Mouse (Mus musculus): ENCODE data around the gene Fam50b. TPM values are rescaled to one million over a fixed set of nuclear protein-coding genes. Genes with fewer than 3 reads are reported as not detected.
A peak's percentile ranks its signal among the peaks of the same experiment; 100 is the strongest.

The Fam50b gene
- total and polyA plus RNA-seq, 2 experiments from 2014 or later: not detected

DNA sequence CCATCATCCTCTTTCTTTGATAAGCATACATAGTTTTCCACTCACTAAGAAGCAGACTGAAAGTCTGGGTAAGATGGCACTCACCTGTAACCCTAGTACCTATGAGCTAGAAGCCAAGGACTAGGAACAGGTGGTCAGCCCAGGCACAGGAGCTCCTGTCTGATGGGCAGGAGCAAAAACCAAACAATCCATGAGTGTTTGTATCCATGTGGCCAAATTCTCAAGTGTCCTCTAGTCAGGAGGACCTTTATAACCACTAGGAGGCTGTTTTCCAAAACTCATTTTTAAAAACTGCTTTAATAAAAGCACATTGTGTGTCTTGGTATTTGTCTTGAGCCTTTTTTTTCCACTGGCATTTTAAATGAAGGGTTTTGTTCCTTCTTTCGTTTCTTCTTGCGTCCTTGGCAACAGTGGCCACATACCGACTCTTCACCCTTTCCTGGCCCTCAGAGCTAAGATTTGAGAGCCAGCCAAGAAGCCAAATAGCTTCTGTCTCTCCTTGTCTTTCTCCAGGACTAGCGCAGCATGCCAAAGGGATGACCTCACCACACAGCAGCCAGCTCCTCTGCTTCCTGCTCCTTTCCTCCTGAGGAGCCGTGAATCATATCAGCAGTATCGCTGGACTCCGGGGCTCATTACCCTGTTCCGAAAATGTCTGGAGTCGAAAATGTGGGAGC lies 8.7 kb upstream of the Fam50b start:
- no peaks in the 10 kb centered on the region for H3K9me3 ChIP-seq (replicated peaks; ENCODE audit: control insufficient read depth, low read length)
- no peak for TF ChIP-seq CTCF (IDR thresholded peaks at IDR 0.05; ENCODE audit: low read depth)
- no peak for TF ChIP-seq EP300 (IDR thresholded peaks at IDR 0.05; ENCODE audit: low read depth)
- peak overlapping the region; percentile 67 for H3K4me2 ChIP-seq (ENCODE audit: low read depth, low read length)
- peaks cover 18% of the 10 kb centered on the region for H3K4me1 ChIP-seq (ENCODE audit: control insufficient read depth, insufficient read depth)
- WGBS: 7% methylated on average over 9 of the region's 9 CpGs
- H3K27me3 ChIP-seq (ENCODE audit: control insufficient read depth, insufficient read depth, low read length): no peaks in the 10 kb centered on the region
- DNase-seq (ENCODE audit: low spot score) (peak; percentile 84), ATAC-seq (ENCODE audit: insufficient read depth, low read depth) (peak; percentile 84)
- H3K27ac ChIP-seq (ENCODE audit: low read depth): peak overlapping the region; percentile 75
- H3K36me3 ChIP-seq (replicated peaks; ENCODE audit: control insufficient read depth, insufficient read depth, low read length): no peaks in the 10 kb centered on the region
- H3K4me3 ChIP-seq (ENCODE audit: low read depth, low read length): peak overlapping the region; percentile 42
- peak overlapping the region; percentile 27 for H3K9ac ChIP-seq (replicated peaks; ENCODE audit: low read depth, low read length)

DNA sequence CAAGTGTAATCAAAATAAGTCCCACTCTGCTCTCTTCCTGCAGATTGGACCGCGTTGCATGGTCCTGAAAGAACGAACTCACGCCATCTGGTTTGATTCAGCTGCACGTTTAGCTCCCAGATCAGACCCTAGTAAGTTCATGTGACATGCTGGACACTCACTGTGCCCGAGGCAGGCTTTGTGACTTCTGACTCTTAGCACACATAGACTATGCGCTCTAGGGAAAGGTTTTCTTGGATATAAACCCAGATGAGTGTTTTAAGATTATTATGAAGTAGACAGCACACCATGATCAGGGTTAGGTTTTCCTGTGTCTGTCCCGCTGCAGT lies 8.2 kb upstream of the Fam50b start:
- ATAC-seq (ENCODE audit: insufficient read depth, low read depth): peak; percentile 69
- Histone ChIP-seq H3K9me3 (replicated peaks; ENCODE audit: control insufficient read depth, low read length) (no peaks in the 10 kb centered on the region), H3K27ac (ENCODE audit: low read depth) (peak overlapping the region; percentile 75), H3K4me2 (ENCODE audit: low read depth, low read length) (peak overlapping the region; percentile 67), H3K4me1 (ENCODE audit: control insufficient read depth, insufficient read depth) (peaks cover 18% of the 10 kb centered on the region), H3K36me3 (replicated peaks; ENCODE audit: control insufficient read depth, insufficient read depth, low read length) (no peaks in the 10 kb centered on the region), H3K4me3 (ENCODE audit: low read depth, low read length) (peak overlapping the region; percentile 42), H3K9ac (replicated peaks; ENCODE audit: low read depth, low read length) (peak overlapping the region; percentile 27), H3K27me3 (ENCODE audit: control insufficient read depth, insufficient read depth, low read length) (no peaks in the 10 kb centered on the region)
- WGBS: 14% methylated on average over 8 of the region's 8 CpGs
- TF ChIP-seq CTCF (IDR thresholded peaks at IDR 0.05; ENCODE audit: low read depth) (no peak), EP300 (IDR thresholded peaks at IDR 0.05; ENCODE audit: low read depth) (no peak)
- no peak for DNase-seq (ENCODE audit: low spot score)

DNA sequence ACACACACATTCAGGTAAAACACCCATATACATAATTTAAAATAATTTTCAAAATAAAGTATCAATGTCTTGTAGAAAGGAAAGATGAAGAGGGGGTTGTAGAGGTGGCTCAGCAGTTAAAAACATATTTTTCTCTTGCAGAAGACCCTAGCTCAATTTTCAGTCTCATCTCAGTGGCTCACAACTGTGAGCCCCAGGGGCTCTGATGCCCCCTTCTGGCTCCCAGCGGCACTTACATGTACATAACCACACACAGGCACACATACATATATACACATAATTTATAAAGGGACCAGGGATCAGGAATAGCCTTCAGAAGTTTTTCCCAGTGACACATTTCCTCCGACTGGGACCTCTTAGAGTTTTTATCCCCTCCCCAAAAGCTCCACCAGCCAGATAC lies 7.6 kb upstream of the Fam50b start:
- DNase-seq (ENCODE audit: low spot score): no peak
- Histone ChIP-seq H3K27ac (ENCODE audit: low read depth) (peak overlapping the region; percentile 75), H3K9me3 (replicated peaks; ENCODE audit: control insufficient read depth, low read length) (no peaks in the 10 kb centered on the region), H3K4me3 (ENCODE audit: low read depth, low read length) (no peak overlapping the region), H3K9ac (replicated peaks; ENCODE audit: low read depth, low read length) (no peak overlapping the region), H3K27me3 (ENCODE audit: control insufficient read depth, insufficient read depth, low read length) (no peaks in the 10 kb centered on the region), H3K4me2 (ENCODE audit: low read depth, low read length) (no peak overlapping the region), H3K4me1 (ENCODE audit: control insufficient read depth, insufficient read depth) (peaks cover 18% of the 10 kb centered on the region), H3K36me3 (replicated peaks; ENCODE audit: control insufficient read depth, insufficient read depth, low read length) (no peaks in the 10 kb centered on the region)
- TF ChIP-seq CTCF (IDR thresholded peaks at IDR 0.05; ENCODE audit: low read depth) (0 out of 2 replicates have a peak, but pooled peaks have one; percentile 6), EP300 (IDR thresholded peaks at IDR 0.05; ENCODE audit: low read depth) (no peak)
- WGBS: 92% methylated on average over 2 of the region's 2 CpGs
- ATAC-seq (ENCODE audit: insufficient read depth, low read depth): no peak

DNA sequence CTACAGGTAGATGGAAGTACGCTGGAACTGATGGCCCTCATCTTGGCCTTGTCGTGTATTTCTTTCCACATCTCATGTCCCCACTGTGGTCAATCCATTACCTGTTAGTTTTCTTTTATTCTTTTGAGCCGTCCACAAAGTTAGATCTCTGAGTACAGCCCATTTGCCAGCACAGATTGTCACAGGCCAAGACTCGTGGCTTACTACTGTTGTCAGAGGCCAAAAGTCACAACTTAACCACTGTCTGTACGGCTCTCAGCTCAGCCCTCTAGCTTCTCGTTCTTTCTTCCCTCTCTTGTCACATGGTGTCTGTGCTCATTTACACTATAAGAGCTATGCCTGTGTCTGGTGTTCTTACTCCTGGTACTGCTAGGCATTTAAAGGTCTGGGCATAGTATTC lies 3.1 kb upstream of the Fam50b start:
- WGBS: 89% methylated on average over 6 of the region's 6 CpGs
- TF ChIP-seq EP300 (IDR thresholded peaks at IDR 0.05; ENCODE audit: low read depth): no peak
- no peak for TF ChIP-seq CTCF (IDR thresholded peaks at IDR 0.05; ENCODE audit: low read depth)
- H3K27me3 ChIP-seq (ENCODE audit: control insufficient read depth, insufficient read depth, low read length): no peaks in the 10 kb centered on the region
- ATAC-seq (ENCODE audit: insufficient read depth, low read depth) (no peak), DNase-seq (ENCODE audit: low spot score) (no peak)
- H3K9me3 ChIP-seq (replicated peaks; ENCODE audit: control insufficient read depth, low read length): no peaks in the 10 kb centered on the region
- H3K36me3 ChIP-seq (replicated peaks; ENCODE audit: control insufficient read depth, insufficient read depth, low read length): no peaks in the 10 kb centered on the region
- no peak overlapping the region for H3K4me3 ChIP-seq (ENCODE audit: low read depth, low read length)
- 0 out of 2 replicates have a peak, but pooled peaks cover 6% of the 10 kb centered on the region for H3K4me1 ChIP-seq (ENCODE audit: control insufficient read depth, insufficient read depth)
- H3K9ac ChIP-seq (replicated peaks; ENCODE audit: low read depth, low read length): no peak overlapping the region
- no peak overlapping the region for H3K27ac ChIP-seq (ENCODE audit: low read depth)
- H3K4me2 ChIP-seq (ENCODE audit: low read depth, low read length): no peak overlapping the region

DNA sequence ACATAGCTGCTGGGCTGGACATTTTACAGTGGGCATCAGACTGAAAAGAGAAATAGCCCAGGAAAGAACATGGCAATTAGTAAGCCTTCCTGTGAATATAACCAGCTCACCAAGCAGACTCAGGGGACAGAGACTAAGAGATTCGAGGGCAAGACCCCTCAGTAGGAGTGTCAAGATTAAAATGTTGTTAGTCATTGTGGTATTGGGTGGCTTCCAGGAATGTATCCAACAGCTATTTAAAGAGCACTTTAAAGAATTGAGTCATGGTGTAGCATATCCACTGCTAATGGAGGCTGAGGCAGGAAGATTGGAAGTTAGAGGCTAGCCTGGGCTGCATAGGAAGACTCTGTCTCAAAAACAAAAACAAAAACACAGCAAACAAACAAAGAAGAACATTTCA lies 870 bp upstream of the Fam50b start:
- no peaks in the 10 kb centered on the region for H3K9me3 ChIP-seq (replicated peaks; ENCODE audit: control insufficient read depth, low read length)
- 0 out of 2 replicates have a peak, but pooled peaks cover 6% of the 10 kb centered on the region for H3K4me1 ChIP-seq (ENCODE audit: control insufficient read depth, insufficient read depth)
- no peak overlapping the region for H3K4me3 ChIP-seq (ENCODE audit: low read depth, low read length)
- ATAC-seq (ENCODE audit: insufficient read depth, low read depth): no peak
- WGBS: 7% methylated on average over 1 of the region's 1 CpGs
- DNase-seq (ENCODE audit: low spot score): no peak
- H3K4me2 ChIP-seq (ENCODE audit: low read depth, low read length): no peak overlapping the region
- H3K9ac ChIP-seq (replicated peaks; ENCODE audit: low read depth, low read length): no peak overlapping the region
- H3K27me3 ChIP-seq (ENCODE audit: control insufficient read depth, insufficient read depth, low read length): no peaks in the 10 kb centered on the region
- H3K27ac ChIP-seq (ENCODE audit: low read depth): no peak overlapping the region
- no peak for TF ChIP-seq EP300 (IDR thresholded peaks at IDR 0.05; ENCODE audit: low read depth)
- TF ChIP-seq CTCF (IDR thresholded peaks at IDR 0.05; ENCODE audit: low read depth): no peak
- no peaks in the 10 kb centered on the region for H3K36me3 ChIP-seq (replicated peaks; ENCODE audit: control insufficient read depth, insufficient read depth, low read length)

Data from heart, postnatal 0 days (tissue).